Mouse (Mus musculus): ENCODE results near the gene Ptpn11.

The Ptpn11 gene

DNA sequence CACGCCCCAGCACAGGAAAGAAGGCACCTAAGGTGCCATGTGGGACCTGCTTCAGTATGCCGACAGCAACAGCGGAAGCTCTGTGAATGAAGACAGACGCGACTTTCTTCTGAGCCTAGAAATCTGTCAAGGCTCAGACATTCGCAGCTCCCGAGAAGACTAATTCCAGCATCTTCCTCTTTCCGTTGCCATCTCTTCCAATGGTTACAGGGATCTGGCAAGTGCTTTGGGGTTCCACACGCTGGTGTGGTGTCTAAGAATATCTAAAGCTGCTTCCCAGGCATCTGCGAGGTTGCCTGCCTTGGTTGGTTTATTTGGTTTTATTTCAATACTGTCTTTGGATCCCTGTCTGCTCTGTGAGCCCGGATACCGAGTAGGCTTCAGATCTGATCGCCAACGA lies 65.6 kb downstream of the Ptpn11 start:
- DNase-seq (ENCODE audit: low spot score): no peak

DNA sequence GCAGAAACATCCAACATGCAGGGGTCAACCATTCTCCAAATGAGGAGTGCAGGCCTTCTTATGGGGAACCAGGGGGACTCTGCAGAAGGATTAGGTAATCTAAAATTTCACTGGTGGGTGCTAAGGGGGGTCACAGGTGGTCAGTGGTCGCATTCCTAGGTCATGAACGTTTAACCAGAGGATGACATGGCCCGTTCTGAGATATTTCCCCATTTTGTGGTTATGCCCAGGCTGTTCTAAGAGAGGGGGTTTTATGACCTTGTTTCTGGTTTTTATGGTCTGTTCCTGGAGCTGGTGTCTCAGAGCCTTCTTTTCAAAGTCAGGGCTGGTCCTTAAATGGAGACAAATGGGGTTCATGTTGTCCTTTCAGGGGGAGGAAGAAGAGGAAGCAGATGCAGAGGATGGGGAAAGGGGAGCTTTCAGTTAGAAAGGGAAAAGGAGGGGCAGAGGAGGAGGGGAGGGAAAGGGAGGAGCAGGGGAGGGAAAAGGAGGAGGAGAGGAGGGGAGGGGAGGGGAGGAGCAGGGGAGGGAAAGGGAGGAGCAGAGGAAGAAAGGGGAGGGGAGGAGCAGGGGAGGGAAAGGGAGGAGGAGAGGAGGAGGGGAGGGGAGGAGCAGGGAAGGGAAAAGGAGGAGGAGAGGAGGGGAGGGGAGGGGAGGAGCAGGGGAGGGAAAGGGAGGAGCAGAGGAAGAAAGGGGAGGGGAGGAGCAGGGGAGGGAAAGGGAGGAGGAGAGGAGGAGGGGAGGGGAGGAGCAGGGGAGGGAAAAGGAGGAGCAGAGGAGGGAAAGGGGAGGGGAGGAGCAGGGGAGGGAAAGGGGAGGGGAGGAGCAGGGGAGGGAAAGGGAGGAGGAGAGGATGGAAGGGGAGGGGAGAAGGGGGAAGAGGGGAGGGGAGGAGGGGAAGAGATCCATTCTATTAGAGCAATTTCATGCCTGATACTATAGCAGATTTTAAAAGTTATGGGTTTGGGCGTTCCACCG lies 66.7 kb downstream of the Ptpn11 start:
- DNase-seq (ENCODE audit: low spot score): no peak

DNA sequence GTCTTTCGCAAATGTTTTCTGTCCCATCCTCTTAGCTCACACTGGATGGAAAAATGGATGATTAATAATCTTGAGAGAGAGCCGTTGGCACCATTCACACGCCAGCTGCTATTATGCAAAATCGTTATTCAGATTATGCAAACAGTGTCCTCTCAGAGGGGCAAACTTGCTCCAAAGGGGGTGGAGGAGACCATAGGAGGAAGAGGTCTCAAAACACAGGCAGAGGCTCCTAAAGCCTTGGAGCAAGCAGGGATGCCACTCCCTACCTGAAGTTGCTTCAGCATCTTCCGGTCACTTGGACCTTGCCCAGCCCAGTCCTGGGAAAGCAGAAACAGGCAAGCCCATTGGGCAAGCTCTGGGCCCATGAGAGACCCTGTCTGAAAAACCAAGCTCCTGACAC lies 67.8 kb downstream of the Ptpn11 start:
- DNase-seq (ENCODE audit: low spot score): no peak

GRCm38 (mm10) chr5:121122577-121122976 lies 68.6 kb downstream of the Ptpn11 start:
- DNase-seq (ENCODE audit: low spot score): no peak

GRCm38 (mm10) chr5:121122036-121122435 lies 69.2 kb downstream of the Ptpn11 start:
- DNase-seq (ENCODE audit: low spot score): no peak

GRCm38 (mm10) chr5:121119331-121120034 lies 71.7 kb downstream of the Ptpn11 start:
- DNase-seq (ENCODE audit: low spot score): no peak

DNA sequence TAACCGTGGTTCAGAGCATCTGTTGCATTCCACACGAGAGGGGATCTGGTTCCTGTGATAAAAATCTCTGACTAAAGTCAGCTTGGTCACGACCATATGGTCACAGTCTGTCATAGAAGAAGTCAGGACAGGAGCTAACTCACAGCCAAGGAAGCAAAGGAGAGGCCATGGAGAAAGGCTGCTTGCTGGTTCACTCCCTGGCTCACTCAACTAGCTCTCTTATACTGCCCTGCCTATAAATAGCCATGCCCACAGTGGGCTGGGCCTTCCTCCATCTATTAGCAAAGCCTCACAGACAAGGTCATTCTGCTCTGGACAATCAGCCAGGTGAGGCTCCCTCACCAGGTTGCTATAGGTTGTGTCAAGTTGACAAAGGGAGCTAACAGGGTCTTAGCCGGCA lies 72.9 kb downstream of the Ptpn11 start:
- no peak for DNase-seq (ENCODE audit: low spot score)

DNA sequence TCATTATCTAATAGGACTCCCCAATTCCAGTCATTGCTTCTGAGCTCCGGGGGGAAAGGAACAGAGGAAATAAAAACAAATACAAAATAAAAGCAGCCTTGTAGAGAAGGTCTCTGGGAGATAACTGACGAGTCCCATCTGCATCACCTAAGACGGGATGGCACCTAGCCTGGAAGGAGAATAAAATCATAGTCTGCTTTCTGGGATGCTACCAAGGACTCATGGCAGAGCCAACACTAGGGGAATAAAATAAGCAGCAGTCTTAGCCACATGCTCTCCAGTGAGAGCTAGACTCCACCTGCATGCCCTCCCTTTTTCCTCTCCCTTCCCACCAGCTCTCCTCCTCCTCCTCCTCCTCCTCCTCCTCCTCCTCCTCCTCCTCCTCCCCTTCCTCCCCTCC lies 74.3 kb downstream of the Ptpn11 start:
- no peak for DNase-seq (ENCODE audit: low spot score)

DNA sequence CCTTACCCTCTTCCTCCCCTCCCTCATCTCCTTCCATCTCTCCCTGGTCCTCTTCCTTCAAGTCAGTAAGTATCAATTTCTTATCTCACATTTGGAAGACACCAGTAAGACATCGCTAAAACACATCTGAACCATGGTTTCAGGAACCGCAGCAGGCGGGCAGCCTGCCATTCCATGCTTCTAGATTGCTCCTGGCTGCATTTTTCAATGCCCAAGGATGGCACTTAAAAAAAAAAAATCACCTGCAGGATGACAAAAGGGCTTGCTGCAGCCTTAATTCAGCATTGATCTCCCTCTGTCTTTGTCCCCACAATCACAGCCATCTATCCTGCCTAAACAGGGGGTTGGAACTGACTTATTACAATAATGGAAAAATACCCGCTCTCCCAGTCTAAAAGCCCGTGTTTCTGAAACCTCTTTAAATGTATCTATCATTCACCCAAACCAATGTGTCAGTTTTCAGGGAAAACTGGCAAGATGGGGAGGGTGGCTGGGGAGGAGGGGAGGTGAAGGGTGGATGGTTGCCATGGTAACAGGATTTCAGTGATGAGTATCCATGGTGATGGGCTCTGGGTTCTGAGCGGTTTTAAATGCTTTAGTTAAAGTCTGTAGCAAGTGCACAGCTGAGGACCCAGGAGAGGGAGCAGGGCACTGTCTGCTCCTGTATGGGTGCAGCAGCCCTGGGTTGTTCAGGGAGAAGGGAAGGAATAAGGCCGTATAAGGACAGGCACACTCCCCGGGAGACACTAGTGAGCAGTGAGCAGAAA lies 75.6 kb downstream of the Ptpn11 start:
- DNase-seq (ENCODE audit: low spot score): no peak

DNA sequence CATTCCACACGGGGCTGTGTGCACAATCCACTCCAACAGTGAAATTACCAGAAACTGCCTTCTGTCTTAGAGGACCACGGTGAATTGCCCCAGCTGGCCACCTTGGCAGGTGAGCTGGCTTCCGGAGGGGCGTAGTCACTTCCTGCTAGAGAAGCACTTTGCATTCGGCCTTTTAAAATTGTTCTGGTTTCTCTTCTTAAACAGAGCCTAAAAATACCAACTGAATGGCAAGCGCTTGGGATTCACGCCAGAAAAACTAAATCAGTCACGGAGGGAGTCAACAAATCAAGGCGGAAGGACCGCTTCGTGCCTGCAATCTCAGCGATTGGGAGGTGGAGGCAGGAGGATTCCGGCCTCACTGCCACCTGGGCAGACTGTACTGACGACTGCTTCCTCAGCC lies 77.0 kb downstream of the Ptpn11 start:
- no peak for DNase-seq (ENCODE audit: low spot score)

- no peak for DNase-seq (ENCODE audit: low spot score)
Observed at GRCm38 (mm10) chr5:121112390-121112789, 78.8 kb downstream of the Ptpn11 start.

GRCm38 (mm10) chr5:121111106-121111915 lies 79.9 kb downstream of the Ptpn11 start:
- no peak for DNase-seq (ENCODE audit: low spot score)

GRCm38 (mm10) chr5:121109185-121109584 lies 82.0 kb downstream of the Ptpn11 start:
- no peak for DNase-seq (ENCODE audit: low spot score)

GRCm38 (mm10) chr5:121106913-121107312 lies 84.3 kb downstream of the Ptpn11 start:
- DNase-seq (ENCODE audit: low spot score): no peak

DNA sequence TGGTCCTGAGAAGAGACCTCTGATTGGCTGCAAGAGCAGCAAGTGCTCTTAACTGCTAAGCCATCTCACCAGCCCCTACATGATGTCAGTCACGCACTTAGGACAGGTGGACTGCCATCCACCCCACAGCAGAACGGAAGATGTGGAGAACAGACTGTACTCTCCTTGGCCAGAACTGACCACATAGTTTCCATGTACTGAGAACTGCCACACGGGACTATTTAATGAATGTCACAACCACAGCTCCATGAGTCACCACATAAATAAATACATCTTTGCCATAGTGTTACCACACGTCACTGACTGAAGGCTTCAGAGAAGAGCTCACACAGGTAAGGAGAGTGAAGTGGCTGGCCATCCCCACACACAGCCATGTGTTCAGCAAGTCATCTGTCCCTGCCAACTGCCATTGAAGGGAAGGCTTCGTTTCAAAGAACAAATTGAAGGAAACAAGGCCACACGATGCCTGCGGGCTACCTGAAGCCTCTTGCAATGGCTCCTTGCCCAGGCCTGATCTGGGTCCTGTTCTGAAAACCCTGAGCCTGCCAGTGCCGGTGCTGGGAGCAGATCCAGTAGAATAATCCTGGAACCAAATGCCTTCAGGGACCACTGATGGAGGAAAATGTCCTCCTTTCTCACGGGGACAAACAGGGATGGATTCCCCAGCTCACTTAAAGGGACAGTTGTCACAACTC lies 90.2 kb downstream of the Ptpn11 start:
- no peak for DNase-seq (ENCODE audit: low spot score)

DNA sequence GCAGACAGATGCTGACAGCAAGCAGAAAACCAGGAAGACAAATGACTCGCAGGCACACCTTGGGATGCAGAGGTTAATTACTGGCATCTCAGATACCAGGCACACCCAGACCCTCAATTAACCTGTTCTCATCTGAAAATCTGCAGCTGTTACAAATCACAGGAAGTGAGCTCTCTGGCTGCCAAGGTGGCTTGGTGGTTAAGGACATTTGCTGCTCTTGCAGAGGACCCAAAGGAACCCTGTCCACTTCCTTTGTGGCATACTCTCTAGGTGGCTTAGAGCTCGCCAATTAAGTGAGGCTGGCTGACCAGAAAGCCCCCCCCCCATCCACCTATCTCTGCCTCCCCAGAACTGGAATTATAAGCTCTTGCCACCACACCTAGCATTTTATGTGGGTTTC lies 91.1 kb downstream of the Ptpn11 start:
- no peak for DNase-seq (ENCODE audit: low spot score)

- DNase-seq (ENCODE audit: low spot score): no peak
Observed at GRCm38 (mm10) chr5:121097970-121098369, 93.2 kb downstream of the Ptpn11 start.

DNA sequence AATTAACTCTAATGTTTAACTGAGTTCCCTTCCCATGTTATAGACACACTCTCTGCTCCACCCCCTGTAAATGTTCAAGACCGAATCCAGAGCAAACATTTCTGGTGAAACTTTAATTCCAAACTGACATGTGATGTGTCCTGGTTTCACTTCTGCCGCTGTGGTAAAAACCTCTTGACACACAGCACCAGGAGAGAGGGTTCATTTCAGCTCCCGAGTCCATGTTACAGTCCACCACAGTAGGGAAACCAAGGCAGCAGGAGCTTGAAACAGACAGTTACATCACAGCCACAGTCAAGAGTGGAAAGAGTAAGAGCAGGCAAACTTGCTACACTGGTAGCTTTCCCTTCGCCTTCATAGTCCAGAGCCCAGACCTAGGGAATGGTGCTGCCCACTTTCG lies 94.5 kb downstream of the Ptpn11 start:
- no peak for DNase-seq (ENCODE audit: low spot score)

GRCm38 (mm10) chr5:121093281-121093680 lies 97.9 kb downstream of the Ptpn11 start:
- DNase-seq (ENCODE audit: low spot score): no peak

- no peak for DNase-seq (ENCODE audit: low spot score)
Observed at GRCm38 (mm10) chr5:121089660-121090059, 101.5 kb downstream of the Ptpn11 start.

GRCm38 (mm10) chr5:121087733-121088132 lies 103.5 kb downstream of the Ptpn11 start:
- no peak for DNase-seq (ENCODE audit: low spot score)
